In the genomic region with DNA sequence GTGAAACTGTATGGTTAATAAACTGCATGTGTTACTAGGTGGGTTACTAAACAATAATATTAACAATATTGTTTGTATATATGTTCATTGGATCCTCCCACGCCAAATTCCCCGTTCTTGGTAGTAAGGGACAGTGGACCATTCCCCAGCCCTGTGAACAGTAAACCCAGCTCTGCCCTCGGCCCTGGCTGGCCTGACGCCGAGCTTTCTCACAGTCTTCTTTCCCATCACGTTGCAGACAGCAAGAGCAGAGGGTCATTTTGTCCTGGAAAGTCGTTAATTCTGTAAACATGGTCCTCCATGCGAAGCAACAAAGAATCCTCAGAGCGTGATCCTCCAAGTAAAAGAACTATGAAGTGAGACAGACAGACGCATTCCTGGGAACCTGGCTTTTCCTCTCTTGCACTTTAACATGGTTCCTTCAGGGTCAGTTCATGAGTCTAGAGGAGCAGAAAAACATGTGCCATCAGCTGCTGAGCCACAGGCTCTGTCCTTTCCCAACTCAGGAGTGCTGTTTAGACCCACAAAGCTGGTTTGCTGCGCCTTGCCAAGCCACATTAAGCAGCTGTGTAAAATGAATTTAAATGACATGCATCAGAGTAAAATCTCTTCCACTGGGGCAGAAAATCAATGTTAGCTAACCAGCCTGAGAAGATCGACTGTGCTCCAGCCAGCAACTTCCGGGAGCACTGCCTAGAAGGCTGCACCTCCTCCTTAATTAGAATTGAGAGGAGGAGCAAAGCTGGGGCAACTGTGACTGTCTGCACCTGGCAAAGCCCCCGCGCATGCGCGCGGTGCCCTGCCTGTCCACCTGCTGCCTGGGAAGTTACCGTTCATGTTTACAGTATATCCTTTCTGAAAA, we compare ENCODE assay signal across 8 mouse cellular contexts.
A peak's percentile ranks its signal among the peaks of the same experiment; 100 is the strongest.
DNase-seq lines count a peak whose midpoint lies in the region; ATAC-seq and TF ChIP-seq lines count a peak whose summit lies in the region.

No protein-coding gene starts in this region.

- peak; percentile 88 for DNase-seq in liver, adult 2 months (ENCODE audit: extremely low read depth, low read depth, low spot score)
- DNase-seq in liver, result no peak
- DNase-seq in cerebellum, postnatal 25 days, result peak; percentile 89 to 90
- DNase-seq in kidney, postnatal 14 days, result peak; percentile 91
- peak; percentile 57 for DNase-seq in lung, postnatal 10 days
- DNase-seq in retina, postnatal 1 day, result peak; percentile 94
- peak; percentile 92 for DNase-seq in thymus, postnatal 4 days

- no peak overlapping the region for H3K4me2 ChIP-seq in heart, embryonic 16.5 days (ENCODE audit: low read depth, low read length)

- H3K27ac ChIP-seq in liver, adult 2 months (replicated peaks; ENCODE audit: insufficient read depth, low read depth, low read length), result peak overlapping the region; percentile 45
- peak overlapping the region; percentile 53; the same call in 1 of the 2 replicates for H3K27ac ChIP-seq in heart, embryonic 16.5 days (ENCODE audit: low read length)

- peaks cover 7% of the 10 kb centered on the region for H3K4me1 ChIP-seq in liver, adult 2 months (ENCODE audit: control insufficient read depth, insufficient read depth, low read length)
- H3K4me1 ChIP-seq in heart, embryonic 16.5 days (ENCODE audit: control insufficient read depth, insufficient read depth, low read length), result peaks cover 10% of the 10 kb centered on the region

- ATAC-seq in heart, embryonic 16.5 days (replicated peaks; ENCODE audit: extremely low read depth, insufficient read depth, low FRiP score), result peak; percentile 61; the same call in 1 of the 2 replicates

- 61% methylated on average over 19 of the region's 19 CpGs for WGBS in liver, adult 2 months
- 71% methylated on average over 19 of the region's 19 CpGs for WGBS in heart, embryonic 16.5 days

- H3K36me3 ChIP-seq in liver, adult 2 months (ENCODE audit: control insufficient read depth, insufficient read depth, low read length), result peaks cover 7% of the 10 kb centered on the region; the same call in 1 of the 2 replicates
- H3K36me3 ChIP-seq in heart, embryonic 16.5 days (ENCODE audit: control insufficient read depth, insufficient read depth), result peaks cover 5% of the 10 kb centered on the region; the same call in 1 of the 2 replicates

- 0 out of 2 replicates have a peak, but pooled peaks cover 2% of the 10 kb centered on the region for H3K79me2 ChIP-seq in liver, adult 2 months (ENCODE audit: control insufficient read depth, insufficient read depth, low read length)

- no peaks in the 10 kb centered on the region for H3K27me3 ChIP-seq in liver, adult 2 months (ENCODE audit: control insufficient read depth, insufficient read depth, low read length)
- H3K27me3 ChIP-seq in heart, embryonic 16.5 days (ENCODE audit: control insufficient read depth, insufficient read depth, low read length), result no peaks in the 10 kb centered on the region

- TF ChIP-seq POLR2A in liver, adult 2 months (IDR thresholded peaks at IDR 0.05; ENCODE audit: extremely low read depth, insufficient read depth, low read length), result no peak

- H3K9me3 ChIP-seq in heart, embryonic 16.5 days (replicated peaks; ENCODE audit: control insufficient read depth, low read length), result no peaks in the 10 kb centered on the region

- TF ChIP-seq CTCF in liver, adult 2 months (IDR thresholded peaks at IDR 0.05; ENCODE audit: low read depth, low read length), result no peak

- peak overlapping the region; percentile 53; the same call in 1 of the 2 replicates for H3K4me3 ChIP-seq in liver, adult 2 months (ENCODE audit: insufficient read depth, low read depth, low read length)
- no peak overlapping the region for H3K4me3 ChIP-seq in heart, embryonic 16.5 days (ENCODE audit: low read length)

- H3K9ac ChIP-seq in liver, adult 2 months (ENCODE audit: low read depth, low read length), result peak overlapping the region; percentile 25; the same call in 1 of the 2 replicates
- no peak overlapping the region for H3K9ac ChIP-seq in heart, embryonic 16.5 days (ENCODE audit: low read length)
